Mouse (Mus musculus): ENCODE data around the gene Phox2a. TPM values are rescaled to one million over a fixed set of nuclear protein-coding genes. Genes with fewer than 3 reads are reported as not detected.
A peak's percentile ranks its signal among the peaks of the same experiment; 100 is the strongest.

Phox2a gene
- polyA plus RNA-seq, 1 experiment from 2014 or later = not detected

- DNase-seq (ENCODE audit: low spot score) (peak; percentile 41), ATAC-seq (peak; percentile 15; the same call in 1 of the 2 replicates)
- Histone ChIP-seq H3K9me3 (replicated peaks; ENCODE audit: control insufficient read depth, low read length) (no peaks in the 10 kb centered on the region), H3K27ac (ENCODE audit: low read depth, low read length) (no peak overlapping the region), H3K36me3 (ENCODE audit: control insufficient read depth, insufficient read depth, low read length) (peaks cover 39% of the 10 kb centered on the region), H3K9ac (ENCODE audit: low read length) (no peak overlapping the region), H3K4me2 (ENCODE audit: low read length) (no peak overlapping the region), H3K4me1 (ENCODE audit: control insufficient read depth, insufficient read depth, low read length) (peaks cover 5% of the 10 kb centered on the region; the same call in 1 of the 2 replicates), H3K4me3 (ENCODE audit: low read depth, low read length) (no peak overlapping the region), H3K27me3 (replicated peaks; ENCODE audit: control insufficient read depth, insufficient read depth, low read length) (peaks cover 42% of the 10 kb centered on the region)
- WGBS = 23% methylated on average over 31 of the region's 32 CpGs
These were observed 5.0 kb downstream of the Phox2a start for GRCm38 (mm10) chr7:101822836-101823757.

DNA sequence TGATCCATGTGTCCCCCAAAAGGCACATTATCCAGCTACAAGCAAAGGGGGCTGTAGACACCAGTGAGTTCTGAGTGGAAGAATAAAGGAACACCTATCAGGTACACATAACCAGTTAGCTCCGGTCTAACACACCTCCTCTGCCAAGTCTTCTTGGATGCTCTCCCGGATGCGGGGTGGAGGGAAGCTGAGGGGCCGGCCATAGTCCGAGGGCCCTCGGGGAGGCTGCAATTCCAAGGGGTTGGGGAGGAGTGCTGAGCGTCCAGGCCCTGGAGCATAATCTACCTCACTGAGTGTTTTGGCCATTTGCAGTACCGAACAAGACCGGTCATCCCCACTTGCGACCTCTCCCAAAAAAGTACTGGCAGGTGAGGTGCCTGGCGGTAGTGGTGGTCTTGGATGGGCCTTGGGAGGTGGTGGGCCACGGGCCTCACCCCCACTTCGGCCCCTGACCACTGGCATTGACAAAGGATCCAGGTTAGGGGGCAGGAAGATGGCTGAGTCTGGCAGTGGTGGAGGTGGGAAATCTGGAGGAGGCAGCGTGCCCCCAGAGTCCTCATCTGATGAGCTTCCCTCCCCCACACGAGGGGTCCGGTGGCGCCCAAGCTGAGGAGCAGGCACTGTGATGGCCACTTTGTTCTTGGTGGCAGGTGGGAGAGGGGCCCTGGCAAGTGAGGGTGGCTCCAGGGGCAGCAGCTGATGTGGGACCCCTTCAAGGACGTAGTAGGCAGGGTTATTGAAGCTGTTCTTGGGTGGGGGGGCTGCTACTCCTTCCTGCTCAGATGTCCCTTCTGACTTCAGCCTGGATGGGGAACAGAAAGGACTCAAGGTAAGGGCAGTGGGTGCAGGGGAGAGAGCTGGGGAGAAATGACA lies 5.9 kb downstream of the Phox2a start:
- Histone ChIP-seq H3K4me2 (ENCODE audit: low read length) (no peak overlapping the region), H3K27ac (ENCODE audit: low read depth, low read length) (no peak overlapping the region), H3K9me3 (replicated peaks; ENCODE audit: control insufficient read depth, low read length) (no peaks in the 10 kb centered on the region), H3K36me3 (ENCODE audit: control insufficient read depth, insufficient read depth, low read length) (peaks cover 48% of the 10 kb centered on the region), H3K9ac (ENCODE audit: low read length) (no peak overlapping the region), H3K4me3 (ENCODE audit: low read depth, low read length) (no peak overlapping the region), H3K4me1 (ENCODE audit: control insufficient read depth, insufficient read depth, low read length) (peaks cover 5% of the 10 kb centered on the region; the same call in 1 of the 2 replicates), H3K27me3 (replicated peaks; ENCODE audit: control insufficient read depth, insufficient read depth, low read length) (peaks cover 33% of the 10 kb centered on the region)
- ATAC-seq = no peak
- DNase-seq (ENCODE audit: low spot score) = peak; percentile 19
- WGBS = 78% methylated on average over 18 of the region's 18 CpGs

DNA sequence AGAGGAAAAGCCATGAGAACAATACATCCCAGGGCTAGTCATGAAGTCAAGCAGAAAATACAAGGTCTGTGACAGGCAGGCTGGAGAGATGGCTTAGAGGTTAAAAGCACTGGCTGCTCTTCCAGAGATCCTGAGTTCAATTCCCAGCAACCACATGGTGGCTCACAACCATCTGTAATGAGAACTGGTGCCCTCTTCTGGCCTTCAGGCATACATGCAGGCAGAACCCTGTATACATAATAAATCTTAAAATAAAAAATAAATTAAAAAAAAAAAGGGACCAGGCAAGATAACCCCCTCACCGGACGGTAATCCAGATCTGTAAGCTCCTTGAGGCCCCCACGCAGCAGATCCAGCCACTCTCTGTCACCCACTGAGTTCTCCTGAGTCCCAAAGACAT lies 12.3 kb downstream of the Phox2a start:
- 89% methylated on average over 3 of the region's 3 CpGs for WGBS
- H3K4me2 ChIP-seq (ENCODE audit: low read length) = no peak overlapping the region
- peaks cover 76% of the 10 kb centered on the region for H3K36me3 ChIP-seq (ENCODE audit: control insufficient read depth, insufficient read depth, low read length)
- no peak for DNase-seq (ENCODE audit: low spot score)
- H3K4me3 ChIP-seq (ENCODE audit: low read depth, low read length) = no peak overlapping the region
- no peak for ATAC-seq
- no peaks in the 10 kb centered on the region for H3K27me3 ChIP-seq (replicated peaks; ENCODE audit: control insufficient read depth, insufficient read depth, low read length)
- no peaks in the 10 kb centered on the region for H3K9me3 ChIP-seq (replicated peaks; ENCODE audit: control insufficient read depth, low read length)
- no peak overlapping the region for H3K9ac ChIP-seq (ENCODE audit: low read length)
- H3K27ac ChIP-seq (ENCODE audit: low read depth, low read length) = no peak overlapping the region
- H3K4me1 ChIP-seq (ENCODE audit: control insufficient read depth, insufficient read depth, low read length) = peaks cover 13% of the 10 kb centered on the region

GRCm38 (mm10) chr7:101831437-101831836 lies 13.3 kb downstream of the Phox2a start:
- Histone ChIP-seq H3K36me3 (ENCODE audit: control insufficient read depth, insufficient read depth, low read length) (peaks cover 65% of the 10 kb centered on the region), H3K4me2 (ENCODE audit: low read length) (no peak overlapping the region), H3K27me3 (replicated peaks; ENCODE audit: control insufficient read depth, insufficient read depth, low read length) (no peaks in the 10 kb centered on the region), H3K4me3 (ENCODE audit: low read depth, low read length) (no peak overlapping the region), H3K4me1 (ENCODE audit: control insufficient read depth, insufficient read depth, low read length) (peaks cover 13% of the 10 kb centered on the region), H3K27ac (ENCODE audit: low read depth, low read length) (no peak overlapping the region), H3K9me3 (replicated peaks; ENCODE audit: control insufficient read depth, low read length) (no peaks in the 10 kb centered on the region), H3K9ac (ENCODE audit: low read length) (no peak overlapping the region)
- ATAC-seq (no peak), DNase-seq (ENCODE audit: low spot score) (no peak)
- WGBS = 94% methylated on average over 8 of the region's 8 CpGs

DNA sequence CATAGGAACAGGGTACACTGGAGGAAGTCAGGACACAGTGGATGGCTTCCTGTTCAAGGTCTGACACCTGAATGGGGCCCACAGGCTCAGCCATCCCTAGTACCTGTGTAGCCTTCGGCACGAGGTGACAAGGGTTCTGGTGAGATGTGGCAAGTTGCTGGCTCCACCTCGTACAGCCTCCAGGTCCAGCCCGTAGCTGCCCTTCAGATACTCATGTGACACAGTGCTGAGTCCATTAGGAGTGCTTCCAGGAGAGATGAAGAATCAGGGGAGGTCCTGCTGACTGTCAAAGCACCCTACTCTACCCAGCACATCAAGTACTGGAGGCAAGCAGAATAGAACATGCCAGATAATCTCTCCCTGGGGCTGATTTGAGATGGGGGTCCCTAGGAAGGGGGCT lies 14.3 kb downstream of the Phox2a start:
- peaks cover 59% of the 10 kb centered on the region for H3K36me3 ChIP-seq (ENCODE audit: control insufficient read depth, insufficient read depth, low read length)

GRCm38 (mm10) chr7:101833352-101833751 lies 15.2 kb downstream of the Phox2a start:
- Histone ChIP-seq H3K4me1 (ENCODE audit: control insufficient read depth, insufficient read depth, low read length) (peaks cover 14% of the 10 kb centered on the region), H3K27me3 (replicated peaks; ENCODE audit: control insufficient read depth, insufficient read depth, low read length) (no peaks in the 10 kb centered on the region), H3K36me3 (ENCODE audit: control insufficient read depth, insufficient read depth, low read length) (peaks cover 51% of the 10 kb centered on the region), H3K27ac (ENCODE audit: low read depth, low read length) (peak overlapping the region; percentile 61), H3K4me3 (ENCODE audit: low read depth, low read length) (no peak overlapping the region), H3K4me2 (ENCODE audit: low read length) (no peak overlapping the region), H3K9ac (ENCODE audit: low read length) (no peak overlapping the region), H3K9me3 (replicated peaks; ENCODE audit: control insufficient read depth, low read length) (no peaks in the 10 kb centered on the region)
- 68% methylated on average over 5 of the region's 5 CpGs for WGBS
- ATAC-seq (no peak), DNase-seq (ENCODE audit: low spot score) (no peak)

More for the DNA sequence above, 14.3 kb downstream of the Phox2a start:
- no peaks in the 10 kb centered on the region for H3K27me3 ChIP-seq (replicated peaks; ENCODE audit: control insufficient read depth, insufficient read depth, low read length)
- no peak overlapping the region for H3K4me2 ChIP-seq (ENCODE audit: low read length)
- ATAC-seq = no peak
- no peaks in the 10 kb centered on the region for H3K9me3 ChIP-seq (replicated peaks; ENCODE audit: control insufficient read depth, low read length)
- no peak overlapping the region for H3K9ac ChIP-seq (ENCODE audit: low read length)
- no peak overlapping the region for H3K4me3 ChIP-seq (ENCODE audit: low read depth, low read length)
- WGBS = 91% methylated on average over 4 of the region's 4 CpGs
- no peak overlapping the region for H3K27ac ChIP-seq (ENCODE audit: low read depth, low read length)
- DNase-seq (ENCODE audit: low spot score) = no peak
- H3K4me1 ChIP-seq (ENCODE audit: control insufficient read depth, insufficient read depth, low read length) = peaks cover 13% of the 10 kb centered on the region

GRCm38 (mm10) chr7:101833916-101834584 lies 15.9 kb downstream of the Phox2a start:
- H3K9ac ChIP-seq (ENCODE audit: low read length) = no peak overlapping the region
- DNase-seq (ENCODE audit: low spot score) (peak; percentile 68), ATAC-seq (peak; percentile 35; the same call in 1 of the 2 replicates)
- peak overlapping the region; percentile 92; the same call in 1 of the 2 replicates for H3K4me2 ChIP-seq (ENCODE audit: low read length)
- H3K4me3 ChIP-seq (ENCODE audit: low read depth, low read length) = no peak overlapping the region
- no peaks in the 10 kb centered on the region for H3K27me3 ChIP-seq (replicated peaks; ENCODE audit: control insufficient read depth, insufficient read depth, low read length)
- H3K27ac ChIP-seq (ENCODE audit: low read depth, low read length) = peak overlapping the region; percentile 61
- peaks cover 16% of the 10 kb centered on the region for H3K4me1 ChIP-seq (ENCODE audit: control insufficient read depth, insufficient read depth, low read length)
- peaks cover 45% of the 10 kb centered on the region for H3K36me3 ChIP-seq (ENCODE audit: control insufficient read depth, insufficient read depth, low read length)
- 40% methylated on average over 3 of the region's 3 CpGs for WGBS
- H3K9me3 ChIP-seq (replicated peaks; ENCODE audit: control insufficient read depth, low read length) = no peaks in the 10 kb centered on the region

GRCm38 (mm10) chr7:101834903-101835302 lies 16.8 kb downstream of the Phox2a start:
- DNase-seq (ENCODE audit: low spot score) = peak; percentile 11
- H3K4me3 ChIP-seq (ENCODE audit: low read depth, low read length) = no peak overlapping the region
- no peaks in the 10 kb centered on the region for H3K9me3 ChIP-seq (replicated peaks; ENCODE audit: control insufficient read depth, low read length)
- H3K4me1 ChIP-seq (ENCODE audit: control insufficient read depth, insufficient read depth, low read length) = peaks cover 16% of the 10 kb centered on the region
- H3K36me3 ChIP-seq (ENCODE audit: control insufficient read depth, insufficient read depth, low read length) = peaks cover 36% of the 10 kb centered on the region
- H3K27ac ChIP-seq (ENCODE audit: low read depth, low read length) = peak overlapping the region; percentile 61; the same call in 1 of the 2 replicates
- H3K9ac ChIP-seq (ENCODE audit: low read length) = no peak overlapping the region
- WGBS = 52% methylated on average over 3 of the region's 3 CpGs
- no peaks in the 10 kb centered on the region for H3K27me3 ChIP-seq (replicated peaks; ENCODE audit: control insufficient read depth, insufficient read depth, low read length)
- H3K4me2 ChIP-seq (ENCODE audit: low read length) = peak overlapping the region; percentile 92
- ATAC-seq = no peak
